Mouse (Mus musculus) C2C12 (cell line): ENCODE data around the gene Slc22a16. TPM values are rescaled to one million over a fixed set of nuclear protein-coding genes. Genes with fewer than 3 reads are reported as not detected.

Source experiments
- H3K27me3 ChIP-seq: one replicate; pipeline ENCODE4 v1.6.1; 2011; ENCODE audit not compliant: control insufficient read depth, insufficient read depth, insufficient read length
- H3K36me3 ChIP-seq: one replicate; pipeline ENCODE4 v1.6.1; 2011; ENCODE audit not compliant: control insufficient read depth, insufficient read depth
- H3K4me3 ChIP-seq: one replicate; pipeline ENCODE4 v1.5.1; 2011; ENCODE audit warnings: mild to moderate bottlenecking, control low read depth; ENCODE audit not compliant: poor library complexity, insufficient read depth, severe bottlenecking
- H3K79me2 ChIP-seq: one replicate; pipeline ENCODE4 v1.6.1; 2011; ENCODE audit not compliant: control insufficient read depth, insufficient read depth
- H3K79me3 ChIP-seq: one replicate; pipeline ENCODE4 v1.6.1; 2011; ENCODE audit warnings: low read depth, control low read depth
- H3ac ChIP-seq: one replicate; pipeline ENCODE3; 2011; ENCODE audit warnings: low read depth; ENCODE audit not compliant: control insufficient read depth, insufficient read length
- CEBPB ChIP-seq: IDR thresholded peaks from one replicate; pipeline ENCODE4 v1.6.1; 2011; ENCODE audit warnings: low read depth, mild to moderate bottlenecking, control low read depth, moderate library complexity
- CTCF ChIP-seq: IDR thresholded peaks from one replicate; pipeline ENCODE4 v1.5.1; 2011; ENCODE audit not compliant: control insufficient read depth, insufficient read depth, insufficient read length
- FOSL1 ChIP-seq: IDR thresholded peaks from one replicate; pipeline ENCODE4 v1.8.0; 2011; ENCODE audit warnings: mild to moderate bottlenecking, low read length; ENCODE audit not compliant: poor library complexity, insufficient read depth, severe bottlenecking
- MAX ChIP-seq: IDR thresholded peaks from one replicate; pipeline ENCODE4 v1.6.1; 2011; ENCODE audit warnings: mild to moderate bottlenecking, control low read depth
- MYOD1 ChIP-seq: IDR thresholded peaks from one replicate; pipeline ENCODE4 v1.6.1; 2011; ENCODE audit warnings: low read depth; ENCODE audit not compliant: control insufficient read depth, insufficient read length
- MYOG ChIP-seq: IDR thresholded peaks from one replicate; pipeline ENCODE4 v1.6.1; 2011; ENCODE audit not compliant: control insufficient read depth, insufficient read length; ENCODE audit errors: extremely low read depth
- USF1 ChIP-seq: IDR thresholded peaks from one replicate; pipeline ENCODE4 v1.6.1; 2011; ENCODE audit warnings: low read depth, mild to moderate bottlenecking, control low read depth, moderate library complexity
- polyA plus RNA-seq: library from polyadenylated mRNA; unstranded; fragments of >200 nt; fragmentation: generic; extraction: Trizol; gene quantifications from one replicate; pipeline ENCODE4 v1.2.1, GENCODE M21; 2012; ENCODE audit warnings: missing spikeins

Gene Slc22a16
- polyA plus RNA-seq, 1 experiment = not detected

DNA sequence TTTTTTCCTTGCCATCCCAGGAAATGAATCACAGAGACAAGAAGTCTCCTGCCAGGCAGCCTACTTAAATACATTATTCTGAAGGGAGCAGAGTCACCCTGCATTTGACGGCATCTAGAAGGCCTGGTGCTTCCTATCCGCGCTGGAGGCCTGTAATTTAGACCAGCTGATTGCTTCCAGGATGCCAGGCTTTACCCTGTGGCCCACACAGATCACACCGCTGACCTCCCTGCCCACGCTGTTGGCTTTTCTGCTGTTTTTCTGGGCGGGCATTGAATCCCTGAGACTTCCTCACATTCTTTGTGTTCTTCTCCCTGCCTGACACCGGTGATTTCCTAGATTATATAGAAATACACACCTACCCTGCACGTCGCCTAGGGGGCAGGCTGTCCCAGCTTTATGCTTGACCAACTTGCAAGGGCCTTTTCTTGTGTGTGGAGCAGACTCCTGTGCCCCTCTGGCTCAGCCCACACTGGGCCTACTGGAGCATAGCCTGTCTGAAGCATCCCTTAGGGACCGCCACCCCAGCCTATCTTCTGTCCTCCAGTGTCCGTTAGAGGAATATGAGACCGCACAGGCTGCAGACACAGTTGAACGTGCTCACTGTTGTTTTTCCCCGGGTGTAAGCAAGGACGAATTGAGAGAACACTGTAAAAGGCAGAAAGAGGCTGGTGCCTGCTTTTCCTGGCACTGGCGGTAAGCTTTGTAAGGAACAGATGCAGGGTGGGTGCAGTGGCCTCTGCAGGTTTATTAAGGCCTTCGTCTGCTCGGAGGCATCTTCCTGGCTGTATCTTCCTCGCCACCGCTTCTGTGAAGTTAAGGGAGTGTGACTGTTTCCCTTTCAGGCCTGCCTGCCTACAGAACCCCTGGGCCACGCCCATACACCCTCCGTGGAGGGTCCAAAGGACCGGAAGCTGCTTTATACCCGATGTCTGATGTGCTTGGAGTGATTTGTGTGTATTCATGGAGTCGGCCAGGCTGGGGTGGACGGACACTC lies 69.0 kb downstream of the Slc22a16 start:
- H3K27me3 ChIP-seq = no peaks in the 10 kb centered on the region
- H3K79me2 ChIP-seq = no peaks in the 10 kb centered on the region
- peak overlapping the region; percentile 13 for H3ac ChIP-seq
- H3K4me3 ChIP-seq = no peak overlapping the region
- H3K79me3 ChIP-seq = no peaks in the 10 kb centered on the region
- TF ChIP-seq FOSL1 (no peak), MYOG (no peak), USF1 (no peak), CTCF (no peak), MYOD1 (no peak), MAX (no peak), CEBPB (no peak)
- no peaks in the 10 kb centered on the region for H3K36me3 ChIP-seq

- TF ChIP-seq USF1 (no peak), CEBPB (no peak), MYOD1 (no peak), MYOG (no peak), FOSL1 (no peak), MAX (no peak), CTCF (no peak)
- no peak overlapping the region for H3ac ChIP-seq
- H3K4me3 ChIP-seq = no peak overlapping the region
- no peaks in the 10 kb centered on the region for H3K79me3 ChIP-seq
- H3K79me2 ChIP-seq = no peaks in the 10 kb centered on the region
- no peaks in the 10 kb centered on the region for H3K36me3 ChIP-seq
- no peaks in the 10 kb centered on the region for H3K27me3 ChIP-seq
Measured at GRCm38 (mm10) chr10:40640406-40640805, 70.3 kb downstream of the Slc22a16 start.

GRCm38 (mm10) chr10:40641901-40642300 lies 71.8 kb downstream of the Slc22a16 start:
- Histone ChIP-seq H3ac (no peak overlapping the region), H3K79me3 (no peaks in the 10 kb centered on the region), H3K4me3 (no peak overlapping the region), H3K36me3 (no peaks in the 10 kb centered on the region), H3K79me2 (no peaks in the 10 kb centered on the region), H3K27me3 (no peaks in the 10 kb centered on the region)
- no peak for TF ChIP-seq FOSL1
- TF ChIP-seq MAX = no peak
- no peak for TF ChIP-seq USF1
- no peak for TF ChIP-seq CTCF
- no peak for TF ChIP-seq MYOG
- TF ChIP-seq MYOD1 = no peak
- TF ChIP-seq CEBPB = no peak

- H3K79me3 ChIP-seq = no peaks in the 10 kb centered on the region
- no peak for TF ChIP-seq USF1
- TF ChIP-seq MYOG = no peak
- no peak for TF ChIP-seq CEBPB
- no peak for TF ChIP-seq FOSL1
- no peak for TF ChIP-seq CTCF
- no peak for TF ChIP-seq MAX
- TF ChIP-seq MYOD1 = no peak
- H3ac ChIP-seq = no peak overlapping the region
- no peaks in the 10 kb centered on the region for H3K36me3 ChIP-seq
- no peaks in the 10 kb centered on the region for H3K79me2 ChIP-seq
- no peaks in the 10 kb centered on the region for H3K27me3 ChIP-seq
- no peak overlapping the region for H3K4me3 ChIP-seq
Measured at GRCm38 (mm10) chr10:40643126-40643525, 73.0 kb downstream of the Slc22a16 start.

DNA sequence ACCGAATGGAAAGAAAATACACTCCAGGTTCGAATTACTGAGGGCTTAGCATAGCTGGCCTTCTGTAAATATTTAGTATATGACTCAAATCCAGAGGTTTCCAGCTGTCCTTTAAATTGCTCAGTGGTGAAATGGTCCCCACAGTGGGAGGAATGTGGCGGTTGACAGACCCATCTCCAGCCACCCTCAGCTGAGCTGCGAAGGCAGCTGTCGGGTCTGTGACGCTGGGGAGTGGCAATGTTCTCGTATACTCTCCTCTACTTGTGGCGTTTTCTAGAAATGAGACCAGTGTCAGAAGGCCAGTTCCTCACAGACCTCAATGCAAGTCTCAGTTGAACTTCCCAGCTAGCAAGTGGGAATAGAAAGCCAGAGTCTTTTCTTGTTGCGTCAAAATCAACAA lies 74.3 kb downstream of the Slc22a16 start:
- Histone ChIP-seq H3K27me3 (no peaks in the 10 kb centered on the region), H3K4me3 (no peak overlapping the region), H3ac (no peak overlapping the region), H3K79me2 (no peaks in the 10 kb centered on the region), H3K36me3 (no peaks in the 10 kb centered on the region), H3K79me3 (no peaks in the 10 kb centered on the region)
- TF ChIP-seq MYOD1 (peak; percentile 90), MYOG (no peak), MAX (peak; percentile 44), CEBPB (no peak)

DNA sequence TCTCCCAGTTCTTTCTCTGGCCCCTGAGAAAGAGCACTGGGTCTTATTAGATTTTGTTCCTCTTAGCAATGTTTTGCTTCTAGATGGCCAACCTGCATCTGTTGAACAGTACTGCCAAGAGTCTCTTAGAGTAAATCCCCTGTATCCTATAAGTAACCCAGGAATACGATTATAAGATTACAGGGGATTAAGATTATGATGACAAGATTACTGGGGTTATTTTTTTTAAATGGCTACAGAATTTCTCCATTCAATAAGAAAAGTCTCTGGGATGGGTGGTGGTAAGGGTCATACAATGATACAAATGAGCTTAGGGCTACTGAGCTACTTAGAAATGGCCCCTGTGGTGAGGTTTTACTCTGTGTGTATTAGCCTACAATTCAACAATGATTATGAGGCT lies 75.2 kb downstream of the Slc22a16 start:
- no peaks in the 10 kb centered on the region for H3K79me2 ChIP-seq
- TF ChIP-seq CEBPB (no peak), MYOG (no peak), FOSL1 (no peak), MAX (no peak), USF1 (no peak), MYOD1 (no peak), CTCF (no peak)
- no peaks in the 10 kb centered on the region for H3K36me3 ChIP-seq
- no peaks in the 10 kb centered on the region for H3K79me3 ChIP-seq
- no peak overlapping the region for H3K4me3 ChIP-seq
- H3ac ChIP-seq = no peak overlapping the region
- H3K27me3 ChIP-seq = no peaks in the 10 kb centered on the region
